Mouse (Mus musculus) bone marrow, adult 2 months (tissue): ENCODE measurements around the gene Syt5.

Experiments used
- CTCF ChIP-seq: fragments of 200-500 bp; IDR thresholded peaks from 2 replicates; pipeline ENCODE4 v1.5.1; 2011; ENCODE audit warnings: low read length, control low read depth; ENCODE audit not compliant: control insufficient read depth, insufficient read depth
- POLR2A ChIP-seq: fragments of 200-500 bp; IDR thresholded peaks from 2 replicates; pipeline ENCODE4 v1.6.1; 2011; ENCODE audit warnings: low read depth, mild to moderate bottlenecking, control low read depth, low read length, borderline replicate concordance; ENCODE audit not compliant: control insufficient read depth

GRCm38 (mm10) chr7:4491308-4491707 is 56.0 kb downstream of the Syt5 start:
- TF ChIP-seq CTCF (no peak), POLR2A (no peak)
